In genomic region chr5:112238781-112239482, GRCm38 (mm10) we compare ENCODE assay signal across 16 mouse cellular contexts. TPM values are rescaled to one million over a fixed set of nuclear protein-coding genes. Genes with fewer than 3 reads are reported as not detected.
A peak's percentile ranks its signal among the peaks of the same experiment; 100 is the strongest.
DNase-seq lines count a peak whose midpoint lies in the region; ATAC-seq and TF ChIP-seq lines count a peak whose summit lies in the region.
"Had no signal": no experiment of that assay in that cellular context is flagged by ENCODE, and none has a peak within 500 bp of the region (broad histone marks: within the 10 kb centered on the region; RNA-seq: fewer than 3 reads in every experiment).

No protein-coding gene starts in this region.

- H3K9ac ChIP-seq in midbrain, embryonic 12.5 days (replicated peaks), result 0 out of 2 replicates have a peak overlapping the region, but pooled peaks have one; percentile 28
- H3K9ac ChIP-seq in neural tube, embryonic 15.5 days (replicated peaks), result no peak overlapping the region
- H3K9ac ChIP-seq: embryonic facial prominence, embryonic 13.5 days; kidney, embryonic 15.5 days had no signal

- no peaks in the 10 kb centered on the region for H3K9me3 ChIP-seq in hindbrain, embryonic 10.5 days
- H3K9me3 ChIP-seq in midbrain, embryonic 12.5 days, result no peaks in the 10 kb centered on the region
- H3K9me3 ChIP-seq in neural tube, embryonic 15.5 days (replicated peaks), result no peaks in the 10 kb centered on the region
- H3K9me3 ChIP-seq: embryonic facial prominence, embryonic 13.5 days; heart, embryonic 10.5 days; kidney, embryonic 15.5 days had no signal

- peak overlapping the region; percentile 18; the same call in 1 of the 2 replicates for H3K4me3 ChIP-seq in hindbrain, embryonic 10.5 days
- H3K4me3 ChIP-seq in midbrain, embryonic 12.5 days, result no peak overlapping the region
- H3K4me3 ChIP-seq in neural tube, embryonic 15.5 days (replicated peaks), result no peak overlapping the region
- no peak overlapping the region for H3K4me3 ChIP-seq in thymus, adult 2 months (ENCODE audit: control insufficient read depth, insufficient read depth, low read length)
- H3K4me3 ChIP-seq: embryonic facial prominence, embryonic 13.5 days; heart, embryonic 10.5 days; kidney, embryonic 15.5 days had no signal

- DNase-seq in frontal cortex, postnatal 10 days (ENCODE audit: low spot score in 2 of 2), result no peak
- DNase-seq in hindbrain, embryonic 10.5 days (ENCODE audit: low spot score), result peak; percentile 65
- no peak for DNase-seq in thymus, postnatal 4 days
- DNase-seq in right cerebral cortex, adult 18-20 months, result no peak
- no peak for DNase-seq in thymus, adult 2 months
- DNase-seq: cerebellum, adult 2 months; heart, postnatal 36 days; layer of hippocampus, adult 9-11 months; right cerebral cortex, postnatal 4 days; thymus, postnatal 25 days had no signal

- 58% methylated on average over 3 of the region's 3 CpGs for WGBS in hindbrain, embryonic 10.5 days
- WGBS in midbrain, embryonic 12.5 days, result 51% methylated on average over 3 of the region's 3 CpGs
- WGBS in neural tube, embryonic 15.5 days, result 40% methylated on average over 3 of the region's 3 CpGs
- WGBS in thymus, adult 2 months, result 89% methylated on average over 3 of the region's 3 CpGs

- H3K36me3 ChIP-seq in hindbrain, embryonic 10.5 days, result no peaks in the 10 kb centered on the region
- no peaks in the 10 kb centered on the region for H3K36me3 ChIP-seq in midbrain, embryonic 12.5 days
- H3K36me3 ChIP-seq in neural tube, embryonic 15.5 days, result no peaks in the 10 kb centered on the region
- no peaks in the 10 kb centered on the region for H3K36me3 ChIP-seq in thymus, adult 2 months (ENCODE audit: control insufficient read depth, insufficient read depth, low read length)
- H3K36me3 ChIP-seq: embryonic facial prominence, embryonic 13.5 days; heart, embryonic 10.5 days; kidney, embryonic 15.5 days had no signal

- no peak for TF ChIP-seq POLR2A in thymus, adult 2 months (IDR thresholded peaks at IDR 0.05; ENCODE audit: control insufficient read depth, extremely low read depth, insufficient read depth, low read length, poor library complexity)

- peaks cover 72% of the 10 kb centered on the region for H3K4me1 ChIP-seq in hindbrain, embryonic 10.5 days (replicated peaks)
- peaks cover 53% of the 10 kb centered on the region for H3K4me1 ChIP-seq in midbrain, embryonic 12.5 days
- H3K4me1 ChIP-seq in neural tube, embryonic 15.5 days, result peaks cover 40% of the 10 kb centered on the region
- H3K4me1 ChIP-seq in thymus, adult 2 months (replicated peaks; ENCODE audit: control insufficient read depth, insufficient read depth, low read length), result peaks cover 16% of the 10 kb centered on the region

- peak overlapping the region; percentile 96 for H3K27ac ChIP-seq in hindbrain, embryonic 10.5 days
- peak overlapping the region; percentile 98 for H3K27ac ChIP-seq in midbrain, embryonic 12.5 days (replicated peaks)
- H3K27ac ChIP-seq in neural tube, embryonic 15.5 days (replicated peaks), result peak overlapping the region; percentile 81; the same call in 1 of the 2 replicates
- H3K27ac ChIP-seq in thymus, adult 2 months (ENCODE audit: control insufficient read depth, insufficient read depth, low read length), result no peak overlapping the region
- H3K27ac ChIP-seq: embryonic facial prominence, embryonic 13.5 days; heart, embryonic 10.5 days; kidney, embryonic 15.5 days had no signal

- H3K27me3 ChIP-seq in hindbrain, embryonic 10.5 days (ENCODE audit: insufficient read depth, poor library complexity, severe bottlenecking), result peaks cover 7% of the 10 kb centered on the region; the same call in 1 of the 2 replicates
- H3K27me3 ChIP-seq in midbrain, embryonic 12.5 days, result no peaks in the 10 kb centered on the region
- no peaks in the 10 kb centered on the region for H3K27me3 ChIP-seq in neural tube, embryonic 15.5 days (replicated peaks)
- no peaks in the 10 kb centered on the region for H3K27me3 ChIP-seq in thymus, adult 2 months (ENCODE audit: control insufficient read depth, insufficient read depth, low read length)

- peak; percentile 41; the same call in 1 of the 2 replicates for ATAC-seq in frontal cortex, adult (ENCODE audit: low TSS enrichment)
- ATAC-seq in midbrain, embryonic 12.5 days (ENCODE audit: low FRiP score, low read depth), result peak; percentile 51
- ATAC-seq in neural tube, embryonic 15.5 days (ENCODE audit: low FRiP score), result no peak

- TF ChIP-seq CTCF in thymus, adult 2 months (IDR thresholded peaks at IDR 0.05; ENCODE audit: borderline replicate concordance, control insufficient read depth, extremely low read depth, insufficient read depth, low read length, poor library complexity), result no peak

- 0 out of 2 replicates have a peak overlapping the region, but pooled peaks have one; percentile 1 for H3K4me2 ChIP-seq in midbrain, embryonic 12.5 days (replicated peaks)
- H3K4me2 ChIP-seq in neural tube, embryonic 15.5 days, result no peak overlapping the region
- H3K4me2 ChIP-seq: embryonic facial prominence, embryonic 13.5 days; kidney, embryonic 15.5 days had no signal

RNA-seq across cellular contexts. Expression of gene Cryba4, which starts 13.4 kb away (rescaled TPM):
- 0.35 and 1.4 TPM in 2 replicates for polyA plus RNA-seq in hindbrain, embryonic 10.5 days (2016; fragmentation: Nextera tagmentation; extraction: Ambion mirVana)
- 1.3 and 2.0 TPM in 2 replicates for polyA plus RNA-seq in midbrain, embryonic 12.5 days (2016; fragmentation: Nextera tagmentation; extraction: Ambion mirVana)
- 1.7 and 2.5 TPM in 2 replicates for polyA plus RNA-seq in neural tube, embryonic 15.5 days (2015; fragmentation: Nextera tagmentation; extraction: Ambion mirVana)
- 0.41 and 3.1 TPM in 2 replicates for polyA plus RNA-seq in thymus, adult 2 months (2012; rRNA removed)
- polyA plus RNA-seq: heart, embryonic 10.5 days had no signal

RNA-seq across cellular contexts. Expression of gene Crybb1, which starts 16.7 kb away (rescaled TPM):
- polyA plus RNA-seq in hindbrain, embryonic 10.5 days (2016; fragmentation: Nextera tagmentation; extraction: Ambion mirVana), result 0.19 and 0.42 TPM in 2 replicates
- polyA plus RNA-seq in midbrain, embryonic 12.5 days (2016; fragmentation: Nextera tagmentation; extraction: Ambion mirVana), result 1.3 and 1.9 TPM in 2 replicates
- 5.8 and 6.2 TPM in 2 replicates for polyA plus RNA-seq in neural tube, embryonic 15.5 days (2015; fragmentation: Nextera tagmentation; extraction: Ambion mirVana)
- polyA plus RNA-seq in thymus, adult 2 months (2012; rRNA removed), result 0.15 and 0.40 TPM in 2 replicates
- polyA plus RNA-seq: heart, embryonic 10.5 days had no signal

RNA-seq across cellular contexts. Expression of gene Tpst2, which starts 37.6 kb away (rescaled TPM):
- polyA plus RNA-seq in hindbrain, embryonic 10.5 days (2016; fragmentation: Nextera tagmentation; extraction: Ambion mirVana), result 37.2 and 40.9 TPM in 2 replicates
- polyA plus RNA-seq in midbrain, embryonic 12.5 days (2016; fragmentation: Nextera tagmentation; extraction: Ambion mirVana), result 29.4 and 31.1 TPM in 2 replicates
- polyA plus RNA-seq in neural tube, embryonic 15.5 days (2015; fragmentation: Nextera tagmentation; extraction: Ambion mirVana), result 31.4 and 40.2 TPM in 2 replicates
- polyA plus RNA-seq in thymus, adult 2 months (2012; rRNA removed), result 62.7 and 63.5 TPM in 2 replicates
